Comparison of ENCODE assay signal across 9 mouse cellular contexts in the genomic region with DNA sequence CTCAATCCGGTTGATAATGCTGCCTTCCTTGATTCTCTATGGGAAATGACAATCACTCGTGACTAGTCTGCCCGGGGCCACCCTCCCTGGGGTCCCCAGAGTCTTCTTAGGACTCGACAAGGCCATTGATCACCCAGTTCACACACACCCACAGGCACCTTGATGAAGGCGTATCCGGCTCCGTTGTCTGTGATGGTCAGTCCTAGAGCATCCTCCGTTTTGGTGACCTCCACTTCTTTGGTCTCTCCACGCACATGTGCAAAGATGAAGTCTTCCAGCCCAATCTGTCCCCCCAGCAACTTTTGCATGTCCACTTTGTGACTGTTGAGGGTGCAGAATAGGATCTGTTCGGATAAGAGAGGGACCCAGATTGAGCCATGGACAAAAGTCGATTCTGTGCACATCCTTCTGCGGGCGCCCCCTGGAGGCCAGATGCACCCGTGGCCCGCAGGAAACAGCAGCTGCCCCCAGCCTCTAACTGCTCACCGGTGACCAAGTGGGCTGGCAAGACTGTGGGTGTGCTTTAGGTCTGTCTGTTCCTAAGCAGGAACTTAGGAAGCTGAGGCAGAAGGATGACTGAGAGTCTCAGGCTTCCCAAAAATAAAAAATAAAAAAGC. TPM values are rescaled to one million over a fixed set of nuclear protein-coding genes. Genes with fewer than 3 reads are reported as not detected.
DNase-seq lines count a peak whose midpoint lies in the region; ATAC-seq and TF ChIP-seq lines count a peak whose summit lies in the region.
"Had no signal": no experiment of that assay in that cellular context is flagged by ENCODE, and none has a peak within 500 bp of the region (broad histone marks: within the 10 kb centered on the region; RNA-seq: fewer than 3 reads in every experiment).

No protein-coding gene starts in this region.

- no peak for ATAC-seq in forebrain, postnatal 0 days
- no peak for ATAC-seq in forebrain, embryonic 16.5 days

- no peak overlapping the region for H3K9ac ChIP-seq in forebrain, postnatal 0 days
- no peak overlapping the region for H3K9ac ChIP-seq in forebrain, embryonic 16.5 days (replicated peaks; ENCODE audit: low read depth, low read length)
- H3K9ac ChIP-seq: neural tube, embryonic 13.5 days had no signal

- intact Hi-C loops in heart, postnatal 36 days (cut with DNase I), result loop anchor here (2.0 kb wide), 2 partner anchors 15 to 53 kb away; no protein-coding TSS in a partner anchor

- peak; percentile 52 for DNase-seq in forebrain, postnatal 0 days
- peak; percentile 78 for DNase-seq in right cerebral cortex, postnatal 14 days
- no peak for DNase-seq in right cerebral cortex, postnatal 25 days
- peak in 1 of 2 experiments; percentile 68 for DNase-seq in cerebellum, adult 2 months
- peak; percentile 78 to 86 for DNase-seq in heart, postnatal 36 days
- peak; percentile 87 for DNase-seq in lung, postnatal 10 days
- DNase-seq in thymus, postnatal 10 days (ENCODE audit: low spot score in 2 of 2), result peak; percentile 62 to 90

- peak; percentile 69 for TF ChIP-seq CTCF in forebrain, postnatal 0 days (IDR thresholded peaks at IDR 0.05; ENCODE audit: low read depth)
- peak; percentile 54; the same call in 1 of the 2 replicates for TF ChIP-seq CTCF in cerebellum, adult 2 months (IDR thresholded peaks at IDR 0.05; ENCODE audit: borderline replicate concordance, insufficient read depth, low read depth, low read length)

- no peak overlapping the region for H3K27ac ChIP-seq in forebrain, postnatal 0 days (ENCODE audit: low read depth, low read length)
- no peak overlapping the region for H3K27ac ChIP-seq in forebrain, embryonic 16.5 days (ENCODE audit: low read length)
- H3K27ac ChIP-seq in cerebellum, adult 2 months (ENCODE audit: insufficient read depth, low read length), result no peak overlapping the region
- H3K27ac ChIP-seq: neural tube, embryonic 13.5 days had no signal

- H3K4me1 ChIP-seq in forebrain, postnatal 0 days (ENCODE audit: insufficient read depth), result 0 out of 2 replicates have a peak, but pooled peaks cover 1% of the 10 kb centered on the region
- H3K4me1 ChIP-seq in forebrain, embryonic 16.5 days (replicated peaks; ENCODE audit: control insufficient read depth, insufficient read depth, low read length), result peaks cover 7% of the 10 kb centered on the region
- H3K4me1 ChIP-seq in cerebellum, adult 2 months (ENCODE audit: control insufficient read depth, insufficient read depth, low read length), result no peaks in the 10 kb centered on the region; the same call in 1 of the 2 replicates

- no peak overlapping the region for H3K4me2 ChIP-seq in forebrain, postnatal 0 days (ENCODE audit: low read depth)
- H3K4me2 ChIP-seq in forebrain, embryonic 16.5 days (ENCODE audit: low read length), result no peak overlapping the region
- H3K4me2 ChIP-seq: neural tube, embryonic 13.5 days had no signal

- no peak overlapping the region for H3K4me3 ChIP-seq in forebrain, postnatal 0 days (ENCODE audit: low read depth, low read length)
- H3K4me3 ChIP-seq in forebrain, embryonic 16.5 days (replicated peaks; ENCODE audit: low read length), result no peak overlapping the region
- H3K4me3 ChIP-seq in cerebellum, adult 2 months (replicated peaks; ENCODE audit: insufficient read depth, low read depth, low read length), result no peak overlapping the region
- H3K4me3 ChIP-seq: neural tube, embryonic 13.5 days had no signal

- no peak for TF ChIP-seq POLR2A in cerebellum, adult 2 months (IDR thresholded peaks at IDR 0.05; ENCODE audit: borderline replicate concordance, insufficient read depth, low read length)

- no peaks in the 10 kb centered on the region for H3K36me3 ChIP-seq in forebrain, postnatal 0 days (ENCODE audit: insufficient read depth)
- H3K36me3 ChIP-seq in forebrain, embryonic 16.5 days (ENCODE audit: control insufficient read depth, insufficient read depth), result no peaks in the 10 kb centered on the region
- H3K36me3 ChIP-seq: neural tube, embryonic 13.5 days had no signal

- 34% methylated on average over 16 of the region's 16 CpGs for WGBS in forebrain, postnatal 0 days
- WGBS in forebrain, embryonic 16.5 days, result 32% methylated on average over 16 of the region's 16 CpGs
- 34% methylated on average over 16 of the region's 16 CpGs for WGBS in cerebellum, adult 2 months

- peaks cover 36% of the 10 kb centered on the region for H3K27me3 ChIP-seq in forebrain, postnatal 0 days (ENCODE audit: insufficient read depth, low read length)
- H3K27me3 ChIP-seq in forebrain, embryonic 16.5 days (replicated peaks; ENCODE audit: control insufficient read depth, insufficient read depth, low read length), result peaks cover 35% of the 10 kb centered on the region
- H3K27me3 ChIP-seq in cerebellum, adult 2 months (ENCODE audit: control insufficient read depth, insufficient read depth, low read length), result no peaks in the 10 kb centered on the region; the same call in 1 of the 2 replicates

- H3K9me3 ChIP-seq in forebrain, postnatal 0 days (ENCODE audit: low read length), result no peaks in the 10 kb centered on the region
- no peaks in the 10 kb centered on the region for H3K9me3 ChIP-seq in forebrain, embryonic 16.5 days (ENCODE audit: control insufficient read depth, low read length)
- H3K9me3 ChIP-seq: neural tube, embryonic 13.5 days had no signal

RNA-seq across cellular contexts. Expression of a gene that starts 1.6 kb away (rescaled TPM):
- total RNA-seq in forebrain, postnatal 0 days (2014; rRNA removed), result 0.15 TPM in 1 of 2 replicates, not detected in the other
- not detected in 2 replicates for polyA plus RNA-seq in forebrain, postnatal 0 days (2015; fragmentation: Nextera tagmentation; extraction: Ambion mirVana)
- polyA plus RNA-seq in forebrain, embryonic 16.5 days (2015; fragmentation: Nextera tagmentation; extraction: Ambion mirVana), result not detected in 2 replicates
- 0.97 and 1.0 TPM in 2 replicates for polyA plus RNA-seq in cerebellum, adult 2 months (2012; rRNA removed)
- total RNA-seq in heart, postnatal 36 days (2021), result 1 to 10 TPM; 5.9 TPM
- polyA plus RNA-seq: neural tube, embryonic 13.5 days had no signal

RNA-seq across cellular contexts. Expression of a gene that starts 8.8 kb away (rescaled TPM):
- total RNA-seq in forebrain, postnatal 0 days (2014; rRNA removed), result 15.1 and 21.6 TPM in 2 replicates
- 25.1 and 25.2 TPM in 2 replicates for polyA plus RNA-seq in forebrain, postnatal 0 days (2015; fragmentation: Nextera tagmentation; extraction: Ambion mirVana)
- polyA plus RNA-seq in forebrain, embryonic 16.5 days (2015; fragmentation: Nextera tagmentation; extraction: Ambion mirVana), result 33.4 and 34.2 TPM in 2 replicates
- polyA plus RNA-seq in cerebellum, adult 2 months (2012; rRNA removed), result 42.7 and 43.4 TPM in 2 replicates
- total RNA-seq in heart, postnatal 36 days (2021), result 10 to 100 TPM; 60.4 to 67.1 TPM

RNA-seq across cellular contexts. Expression of a gene that starts 12.9 kb away (rescaled TPM):
- 2.4 and 3.9 TPM in 2 replicates for total RNA-seq in forebrain, postnatal 0 days (2014; rRNA removed)
- polyA plus RNA-seq in forebrain, postnatal 0 days (2015; fragmentation: Nextera tagmentation; extraction: Ambion mirVana), result 3.3 and 3.4 TPM in 2 replicates
- polyA plus RNA-seq in forebrain, embryonic 16.5 days (2015; fragmentation: Nextera tagmentation; extraction: Ambion mirVana), result 3.6 and 4.9 TPM in 2 replicates
- polyA plus RNA-seq in cerebellum, adult 2 months (2012; rRNA removed), result 2.2 and 3.2 TPM in 2 replicates
- total RNA-seq in heart, postnatal 36 days (2021), result 1 to 10 TPM; 5.0 to 5.4 TPM

RNA-seq across cellular contexts. Expression of a gene that starts 15.8 kb away (rescaled TPM):
- total RNA-seq in forebrain, postnatal 0 days (2014; rRNA removed), result 19.8 and 23.4 TPM in 2 replicates
- polyA plus RNA-seq in forebrain, postnatal 0 days (2015; fragmentation: Nextera tagmentation; extraction: Ambion mirVana), result 10.1 TPM in 2 replicates
- 11.4 and 11.5 TPM in 2 replicates for polyA plus RNA-seq in forebrain, embryonic 16.5 days (2015; fragmentation: Nextera tagmentation; extraction: Ambion mirVana)
- 34.8 and 35.0 TPM in 2 replicates for polyA plus RNA-seq in cerebellum, adult 2 months (2012; rRNA removed)
- total RNA-seq in heart, postnatal 36 days (2021), result 10 to 100 TPM; 11.7 to 12.5 TPM

RNA-seq across cellular contexts. Expression of a gene that starts 20.5 kb away (rescaled TPM):
- total RNA-seq in forebrain, postnatal 0 days (2014; rRNA removed), result 24.2 and 43.4 TPM in 2 replicates
- 19.9 and 24.2 TPM in 2 replicates for polyA plus RNA-seq in forebrain, postnatal 0 days (2015; fragmentation: Nextera tagmentation; extraction: Ambion mirVana)
- 36.8 and 38.3 TPM in 2 replicates for polyA plus RNA-seq in forebrain, embryonic 16.5 days (2015; fragmentation: Nextera tagmentation; extraction: Ambion mirVana)
- 36.3 and 36.9 TPM in 2 replicates for polyA plus RNA-seq in cerebellum, adult 2 months (2012; rRNA removed)
- 10 to 100 TPM; 13.2 to 17.4 TPM for total RNA-seq in heart, postnatal 36 days (2021)
